Mouse (Mus musculus): ENCODE results near the gene Srgap3.

DNA sequence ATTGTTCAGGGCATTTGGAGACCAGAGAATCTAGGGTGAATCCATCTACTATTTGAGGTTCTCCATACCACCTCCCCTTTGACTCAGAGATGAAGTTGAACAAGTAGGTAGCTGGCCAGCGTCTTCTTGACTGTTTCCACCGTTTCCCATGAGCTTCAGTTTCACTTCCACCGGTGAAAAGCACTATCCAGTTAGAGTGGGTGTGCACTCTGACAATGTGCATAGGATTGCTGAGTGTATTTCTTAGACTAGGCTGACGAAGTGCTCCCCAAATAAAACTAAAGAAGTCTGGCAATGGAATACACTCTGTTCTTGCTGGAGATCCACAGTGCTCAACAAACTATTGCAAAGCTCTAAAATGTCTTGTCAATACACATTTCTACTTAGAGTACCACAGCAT, 221.6 kb downstream of the Srgap3 start:
- no peak for TF ChIP-seq CTCF (IDR thresholded peaks at IDR 0.05; ENCODE audit: borderline replicate concordance, insufficient read depth, low read length)
- no peak for TF ChIP-seq POLR2A (IDR thresholded peaks at IDR 0.05; ENCODE audit: low read depth, low read length)

All from embryonic fibroblast, embryonic 13.5 days (primary cell).